Mouse (Mus musculus) kidney, adult 18-20 months (tissue): ENCODE measurements around the gene Gm43720.

Experiments used
- DNase-seq: peaks from one replicate; pipeline ENCODE4 v3.0.0; 2021

The Gm43720 gene

GRCm38 (mm10) chr5:138279585-138280424 is at the start of gene Gm43720, which contains the start of the genes Gpc2 and Stag3:
Gene Gm43720 (minus strand): TSS chr5:138279958.
Gene Gpc2 (minus strand): TSS chr5:138280005.
Gene Stag3 (plus strand): TSS chr5:138280240.
- DNase-seq: peak; percentile 71

GRCm38 (mm10) chr5:138312795-138313194 is 33.0 kb upstream of the Gm43720 start:
- no peak for DNase-seq

GRCm38 (mm10) chr5:138299613-138300012 is 19.9 kb upstream of the Gm43720 start:
- no peak for DNase-seq

GRCm38 (mm10) chr5:138294158-138294557 is 14.4 kb upstream of the Gm43720 start:
- DNase-seq: no peak

GRCm38 (mm10) chr5:138291638-138292037 is 11.9 kb upstream of the Gm43720 start:
- DNase-seq: no peak

GRCm38 (mm10) chr5:138287861-138288260 is 8.1 kb upstream of the Gm43720 start:
- DNase-seq: no peak

DNA sequence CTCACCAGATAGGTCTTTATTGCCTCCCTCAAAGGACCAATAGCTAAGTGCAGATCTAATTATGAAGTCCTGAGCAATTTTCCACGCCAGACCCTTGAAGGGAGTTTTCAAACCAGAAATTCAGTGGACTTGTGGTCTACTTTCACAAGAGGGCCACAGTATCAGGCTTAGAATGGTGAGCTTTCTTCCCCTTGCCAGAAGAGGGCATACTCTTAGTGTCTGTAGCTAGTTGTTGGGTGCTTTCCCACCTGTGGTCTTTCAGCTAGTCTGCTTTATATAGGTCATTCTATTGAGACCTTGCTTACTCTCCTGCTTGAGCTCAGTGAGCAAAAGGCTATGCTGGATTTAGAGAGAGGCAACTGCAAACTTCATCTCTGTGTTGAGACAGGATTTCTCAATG is 3.8 kb upstream of the Gm43720 start:
- DNase-seq: no peak

DNA sequence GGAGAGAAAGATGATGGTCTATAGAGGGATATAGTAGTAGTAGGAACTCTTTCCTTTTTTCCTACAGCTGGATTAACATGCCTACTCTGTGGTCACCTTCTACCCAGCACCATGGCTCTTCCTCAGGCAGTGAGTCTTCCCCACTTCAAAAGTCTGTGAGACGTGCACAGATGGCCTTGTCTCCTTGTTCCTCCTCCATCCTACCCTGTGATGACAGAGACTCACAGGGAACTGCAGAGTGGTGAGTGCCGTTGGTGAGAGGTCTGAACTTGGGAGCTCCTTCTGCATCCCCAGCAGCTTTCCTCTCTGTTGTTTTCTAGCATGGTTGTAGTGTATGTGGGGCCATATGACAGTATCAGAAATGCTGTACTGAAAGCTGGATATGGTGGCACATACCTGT is 2.0 kb upstream of the Gm43720 start:
- DNase-seq: no peak

DNA sequence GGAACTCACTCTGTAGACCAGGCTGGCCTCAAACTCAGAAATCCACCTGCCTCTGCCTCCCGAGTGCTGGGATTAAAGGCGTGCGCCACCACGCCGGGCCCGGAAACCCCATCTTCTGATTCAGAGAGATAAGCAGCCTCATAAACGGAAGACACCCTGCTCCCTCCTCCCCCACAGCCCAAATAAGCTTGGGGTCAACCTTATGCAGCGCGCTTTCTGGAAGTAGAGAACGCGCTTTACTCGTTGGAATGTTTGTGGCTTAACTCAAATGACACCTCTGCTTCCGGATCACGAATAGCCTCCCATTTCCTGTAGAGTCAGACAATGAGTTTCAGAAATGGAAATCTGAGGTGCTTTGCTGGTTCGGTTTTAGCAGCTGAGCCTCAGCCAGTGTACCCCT is 1.1 kb upstream of the Gm43720 start:
- no peak for DNase-seq

GRCm38 (mm10) chr5:138280425-138280768 is 639 bp upstream of the Gm43720 start:
- no peak for DNase-seq

DNA sequence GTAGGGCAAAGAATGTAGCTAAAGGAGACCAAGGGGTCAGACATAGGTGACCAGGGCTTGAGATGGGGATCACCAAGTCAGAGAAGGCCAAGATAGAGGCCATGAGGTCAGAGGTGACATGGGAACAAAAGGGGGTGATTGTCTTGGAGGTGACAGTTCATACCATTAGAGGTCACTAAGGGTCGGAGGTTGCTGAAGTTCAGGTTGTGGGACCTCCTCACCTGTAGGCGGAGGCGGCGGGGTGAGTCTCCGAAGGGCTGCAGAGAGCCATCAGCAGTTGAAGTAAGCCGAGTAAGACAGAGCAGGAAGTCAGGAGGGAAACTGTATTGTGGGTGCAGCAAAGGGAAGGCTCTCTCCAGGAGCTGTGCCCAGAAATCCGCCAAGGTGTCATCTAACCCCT is 1.8 kb downstream of the Gm43720 start:
- no peak for DNase-seq

GRCm38 (mm10) chr5:138275216-138276050 is 4.3 kb downstream of the Gm43720 start:
- DNase-seq: peak; percentile 27

DNA sequence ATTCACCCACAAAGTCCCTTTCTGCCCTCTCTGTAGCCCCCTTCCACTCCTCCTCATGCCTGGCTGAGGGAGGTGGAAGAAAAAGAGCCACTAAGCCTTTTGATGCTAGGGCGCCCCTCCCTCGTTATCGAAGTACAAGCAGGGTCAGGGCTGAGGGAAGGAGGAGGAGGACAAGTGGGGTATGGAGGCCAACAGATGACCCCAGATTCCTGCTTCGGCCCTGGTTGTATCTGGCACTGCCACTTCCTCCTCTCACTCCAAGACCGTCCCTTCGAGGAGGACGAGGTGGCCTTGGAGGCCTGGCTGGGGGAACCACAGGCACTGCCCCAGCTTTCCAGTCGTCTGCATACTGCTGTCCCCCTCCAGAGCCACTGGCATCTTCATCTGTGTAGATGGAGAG is 5.6 kb downstream of the Gm43720 start:
- DNase-seq: no peak

DNA sequence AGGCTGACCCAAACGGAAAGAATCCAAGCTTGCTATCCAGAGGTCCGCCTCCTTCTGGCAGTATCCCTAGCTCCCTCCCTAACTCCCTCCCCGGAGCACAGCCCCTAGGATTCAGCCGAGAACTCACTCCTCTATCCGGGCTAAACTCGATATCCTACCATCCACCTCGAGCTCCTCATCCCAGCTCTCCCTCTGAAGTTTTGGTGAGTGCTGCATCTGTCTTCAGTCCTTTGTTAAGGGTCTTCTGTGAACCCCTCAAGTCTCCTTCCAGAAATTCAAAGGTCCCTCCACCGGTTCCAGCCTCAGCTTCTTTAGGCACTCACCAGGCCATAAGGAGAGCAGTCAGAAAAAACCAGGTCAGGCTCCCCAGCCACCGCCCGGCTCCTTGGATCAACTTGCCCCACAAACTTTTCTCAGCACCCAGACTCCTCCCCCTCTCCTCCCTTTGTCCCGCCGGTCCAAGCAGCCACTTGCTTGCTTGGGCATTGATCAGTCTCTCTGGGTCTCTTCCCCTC is 7.3 kb downstream of the Gm43720 start, which contains the start of gene Gal3st4:
Gene Gal3st4, minus strand, starts transcription at position 432 of the 515 bp plus-strand sequence.
- DNase-seq: no peak

- no peak for DNase-seq
Measured at GRCm38 (mm10) chr5:138271232-138271631, 8.5 kb downstream of the Gm43720 start.

- DNase-seq: no peak
Measured at GRCm38 (mm10) chr5:138268980-138269379, 10.8 kb downstream of the Gm43720 start.

DNA sequence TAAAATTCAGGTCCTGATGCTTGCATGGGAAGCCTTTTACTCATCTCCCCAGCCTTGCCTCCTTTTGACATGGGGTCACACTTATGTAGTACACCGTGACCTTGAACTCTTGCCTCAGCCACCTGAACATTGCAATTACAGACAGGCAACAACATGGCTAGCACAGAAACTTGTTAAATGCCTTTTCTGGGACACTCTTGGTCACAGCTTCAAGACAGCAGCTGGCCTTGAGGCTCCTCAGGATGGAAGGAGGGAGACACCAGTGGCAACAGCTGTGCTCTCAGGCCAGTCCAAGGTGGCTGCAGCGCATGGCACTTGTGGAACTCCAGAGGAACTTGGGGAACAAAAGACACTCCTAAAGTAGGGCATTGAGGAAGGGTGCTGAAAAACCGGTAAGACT is 12.6 kb downstream of the Gm43720 start:
- DNase-seq: no peak

DNA sequence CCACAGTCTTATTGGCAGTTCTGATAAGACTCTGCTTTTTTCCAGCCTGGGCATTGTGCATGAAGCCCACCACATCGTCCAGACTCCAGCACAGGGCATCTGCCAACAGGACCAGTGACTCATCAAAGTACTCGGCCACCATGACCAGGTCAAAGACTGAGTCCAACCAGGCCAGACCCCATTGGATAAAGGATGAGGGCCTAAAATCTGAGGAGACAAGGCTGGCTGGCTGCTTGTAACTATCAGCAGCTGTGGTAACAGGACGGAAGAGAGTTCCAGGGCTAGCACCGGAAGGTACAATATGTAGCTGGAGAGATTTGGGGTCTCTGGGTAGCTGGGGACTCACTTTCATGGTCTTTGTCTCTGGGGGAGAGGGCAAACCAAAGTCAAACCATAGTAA is 14.0 kb downstream of the Gm43720 start:
- DNase-seq: no peak

- no peak for DNase-seq
Measured at GRCm38 (mm10) chr5:138264207-138264578, 15.6 kb downstream of the Gm43720 start.

DNA sequence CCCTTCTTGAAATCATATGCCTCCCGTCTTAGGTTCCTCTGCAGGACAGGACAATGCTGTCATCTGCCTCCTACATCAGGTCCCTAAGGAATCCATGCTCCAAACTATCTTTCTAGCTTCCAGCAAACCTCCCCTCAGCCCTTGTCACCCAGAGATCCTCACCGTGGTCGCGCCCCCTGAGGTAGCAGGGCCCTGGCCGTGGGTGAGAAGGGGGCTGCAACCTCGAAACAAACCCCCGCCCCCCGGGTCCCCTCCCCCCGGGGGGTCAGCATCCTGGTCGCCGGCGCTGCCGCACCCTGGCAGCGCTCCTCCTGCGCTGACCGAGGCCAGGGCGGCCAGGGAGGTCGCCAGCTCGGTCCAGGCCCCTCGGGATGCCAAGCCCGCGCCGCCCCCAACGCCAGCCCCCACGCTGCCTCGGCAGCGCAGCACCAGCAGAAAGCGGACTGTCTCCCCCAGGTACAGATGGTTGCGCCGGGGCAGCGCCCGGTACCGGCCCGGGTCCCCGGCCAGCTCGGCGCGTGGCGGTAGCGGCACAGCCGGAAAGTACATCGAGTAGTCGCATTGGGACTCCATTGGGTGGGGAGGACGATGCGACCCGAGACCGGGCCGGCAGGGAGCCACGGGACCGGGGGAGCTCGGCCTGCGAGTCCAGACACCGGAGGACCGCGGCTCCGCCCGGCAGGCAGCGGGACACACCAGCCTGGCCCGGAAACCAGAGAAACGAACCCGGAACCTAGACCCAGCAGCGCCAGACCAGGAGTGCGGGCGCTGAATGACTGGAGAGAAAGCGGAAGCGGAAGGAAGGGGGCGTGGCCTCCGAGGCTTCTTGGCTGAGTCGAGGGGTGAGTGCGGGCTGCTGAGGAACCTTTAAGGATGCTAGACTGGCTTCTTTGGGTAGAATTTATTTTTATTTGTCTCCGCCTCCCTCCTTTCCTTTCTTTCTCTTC is 16.2 kb downstream of the Gm43720 start, which contains the start of gene BC037034:
Gene BC037034, minus strand, starts transcription at position 774 of the 947 bp plus-strand sequence.
- peak; percentile 93 for DNase-seq

GRCm38 (mm10) chr5:138262582-138263240 is 17.0 kb downstream of the Gm43720 start:
- no peak for DNase-seq

- no peak for DNase-seq
Measured at GRCm38 (mm10) chr5:138262001-138262400, 17.8 kb downstream of the Gm43720 start.
